Mouse (Mus musculus) testis, adult 2 months (tissue): Measurements from ENCODE around the gene Blm. TPM values are rescaled to one million over a fixed set of nuclear protein-coding genes. Genes with fewer than 3 reads are reported as not detected.

ENCODE experiments used
- H3K27ac ChIP-seq: fragments of 200-500 bp; 2 replicates; pipeline ENCODE4 v1.5.1; 2012; ENCODE audit warnings: low read depth, low read length; ENCODE audit not compliant: control insufficient read depth, insufficient read depth
- H3K27me3 ChIP-seq: fragments of 200-500 bp; 2 replicates; pipeline ENCODE4 v1.6.1; 2012; ENCODE audit warnings: mild to moderate bottlenecking, low read length, moderate library complexity; ENCODE audit not compliant: control insufficient read depth, insufficient read depth
- H3K36me3 ChIP-seq: fragments of 200-500 bp; 2 replicates; pipeline ENCODE4 v1.6.1; 2012; ENCODE audit warnings: mild to moderate bottlenecking, low read length; ENCODE audit not compliant: control insufficient read depth, insufficient read depth
- H3K4me1 ChIP-seq: fragments of 200-500 bp; 2 replicates; pipeline ENCODE4 v1.6.1; 2012; ENCODE audit warnings: low read length; ENCODE audit not compliant: control insufficient read depth, insufficient read depth
- H3K4me3 ChIP-seq: fragments of 200-500 bp; 2 replicates; pipeline ENCODE4 v1.5.1; 2012; ENCODE audit warnings: low read depth, mild to moderate bottlenecking, low read length, moderate library complexity, mixed read lengths; ENCODE audit not compliant: control insufficient read depth
- CTCF ChIP-seq: fragments of 200-500 bp; IDR thresholded peaks from 2 replicates; pipeline ENCODE4 v1.5.1; 2012; ENCODE audit warnings: low read depth, mild to moderate bottlenecking, inconsistent platforms, low read length, moderate library complexity; ENCODE audit not compliant: control insufficient read depth, insufficient read depth, insufficient replicate concordance
- POLR2A ChIP-seq: fragments of 200-500 bp; IDR thresholded peaks from 2 replicates; pipeline ENCODE4 v1.6.1; 2012; ENCODE audit warnings: low read depth, mild to moderate bottlenecking, inconsistent platforms, low read length, moderate library complexity; ENCODE audit not compliant: control insufficient read depth
- polyA plus RNA-seq: library from polyadenylated mRNA; depleted of rRNA; stranded (reverse); fragments of >200 nt; gene quantifications from 2 replicates; pipeline ENCODE4 v1.2.3, GENCODE M21; 2012

The Blm gene
- polyA plus RNA-seq, 1 experiment, result 7.0 TPM

DNA sequence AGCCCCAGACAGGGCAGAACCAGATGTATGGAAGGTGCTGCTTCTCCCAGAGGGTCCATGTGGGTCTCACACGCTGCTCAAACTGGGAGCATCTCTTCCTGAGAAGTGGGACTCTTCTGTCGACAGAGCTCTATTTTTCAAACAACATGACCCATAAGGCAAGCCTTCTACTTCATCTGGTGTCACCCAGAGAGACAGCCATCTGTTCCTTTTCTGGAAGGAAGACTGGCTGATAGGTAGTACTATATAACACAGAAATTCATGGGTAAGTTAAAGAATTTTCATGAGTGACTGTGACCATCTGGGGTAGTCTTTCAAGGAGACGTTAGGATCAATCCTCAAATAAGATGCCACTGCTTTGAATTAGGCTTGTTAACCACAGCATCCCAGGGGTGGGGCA is 38.2 kb upstream of the Blm start:
- Histone ChIP-seq H3K36me3 (no peaks in the 10 kb centered on the region), H3K4me1 (no peaks in the 10 kb centered on the region), H3K4me3 (no peak overlapping the region), H3K27me3 (no peaks in the 10 kb centered on the region), H3K27ac (no peak overlapping the region)
- TF ChIP-seq CTCF (no peak), POLR2A (no peak)

GRCm38 (mm10) chr7:80567982-80568381 is 33.1 kb upstream of the Blm start:
- H3K27ac ChIP-seq, result no peak overlapping the region
- H3K4me3 ChIP-seq, result no peak overlapping the region
- TF ChIP-seq CTCF (no peak), POLR2A (no peak)
- H3K4me1 ChIP-seq, result no peaks in the 10 kb centered on the region
- H3K27me3 ChIP-seq, result no peaks in the 10 kb centered on the region
- no peaks in the 10 kb centered on the region for H3K36me3 ChIP-seq

GRCm38 (mm10) chr7:80561931-80562330 is 27.0 kb upstream of the Blm start:
- H3K36me3 ChIP-seq, result no peaks in the 10 kb centered on the region
- TF ChIP-seq POLR2A (no peak), CTCF (no peak)
- H3K4me1 ChIP-seq, result no peaks in the 10 kb centered on the region
- H3K27ac ChIP-seq, result no peak overlapping the region
- H3K27me3 ChIP-seq, result no peaks in the 10 kb centered on the region
- no peak overlapping the region for H3K4me3 ChIP-seq

DNA sequence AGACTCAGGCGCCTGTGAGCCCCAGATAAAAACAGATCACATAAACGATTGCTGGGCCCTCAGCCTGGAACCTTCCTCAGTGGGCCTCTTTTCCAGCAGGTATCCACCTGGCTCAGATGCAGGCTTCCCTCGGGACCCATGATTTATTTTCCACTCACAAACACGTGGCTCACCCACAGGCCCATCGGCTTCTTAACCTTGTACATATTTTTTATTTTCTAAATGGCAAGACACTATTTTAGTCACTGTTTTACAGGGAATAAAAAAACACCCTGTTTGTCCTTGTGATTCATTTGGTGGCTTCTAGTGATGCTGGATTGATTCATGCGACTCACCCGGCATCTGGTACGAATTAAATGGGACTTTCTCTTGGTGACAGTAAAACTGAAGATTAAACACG is 26.4 kb upstream of the Blm start:
- Histone ChIP-seq H3K36me3 (no peaks in the 10 kb centered on the region), H3K4me1 (no peaks in the 10 kb centered on the region; the same call in 1 of the 2 replicates), H3K27ac (no peak overlapping the region), H3K27me3 (no peaks in the 10 kb centered on the region), H3K4me3 (no peak overlapping the region)
- no peak for TF ChIP-seq POLR2A
- no peak for TF ChIP-seq CTCF

DNA sequence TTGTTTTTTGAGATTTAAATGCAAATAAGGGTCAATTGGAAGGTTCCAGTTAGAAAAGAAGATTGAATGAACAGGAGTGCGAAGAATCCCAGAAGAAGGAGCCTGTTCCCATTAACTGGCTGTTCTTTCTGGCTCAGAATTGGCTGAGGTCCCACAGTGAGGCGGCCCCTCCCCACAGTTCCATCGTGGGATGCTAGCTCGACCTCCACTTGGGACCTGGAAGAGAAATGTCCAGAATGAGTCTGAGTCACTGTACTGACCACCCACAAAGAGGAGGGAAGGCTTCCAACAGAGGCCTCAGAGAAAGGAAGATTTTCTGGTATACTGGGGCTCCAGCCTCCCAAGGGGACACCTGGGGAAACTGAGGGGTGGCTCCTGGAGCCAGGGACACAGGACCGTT is 23.7 kb upstream of the Blm start:
- no peak overlapping the region for H3K27ac ChIP-seq
- H3K4me3 ChIP-seq, result no peak overlapping the region
- H3K4me1 ChIP-seq, result peaks cover 7% of the 10 kb centered on the region
- no peaks in the 10 kb centered on the region for H3K36me3 ChIP-seq
- no peaks in the 10 kb centered on the region for H3K27me3 ChIP-seq
- no peak for TF ChIP-seq POLR2A

GRCm38 (mm10) chr7:80558101-80558500 is 23.2 kb upstream of the Blm start:
- Histone ChIP-seq H3K36me3 (no peaks in the 10 kb centered on the region), H3K4me3 (no peak overlapping the region), H3K4me1 (peaks cover 7% of the 10 kb centered on the region), H3K27me3 (no peaks in the 10 kb centered on the region), H3K27ac (no peak overlapping the region)
- no peak for TF ChIP-seq POLR2A
- no peak; the same call in 1 of the 2 replicates for TF ChIP-seq CTCF

DNA sequence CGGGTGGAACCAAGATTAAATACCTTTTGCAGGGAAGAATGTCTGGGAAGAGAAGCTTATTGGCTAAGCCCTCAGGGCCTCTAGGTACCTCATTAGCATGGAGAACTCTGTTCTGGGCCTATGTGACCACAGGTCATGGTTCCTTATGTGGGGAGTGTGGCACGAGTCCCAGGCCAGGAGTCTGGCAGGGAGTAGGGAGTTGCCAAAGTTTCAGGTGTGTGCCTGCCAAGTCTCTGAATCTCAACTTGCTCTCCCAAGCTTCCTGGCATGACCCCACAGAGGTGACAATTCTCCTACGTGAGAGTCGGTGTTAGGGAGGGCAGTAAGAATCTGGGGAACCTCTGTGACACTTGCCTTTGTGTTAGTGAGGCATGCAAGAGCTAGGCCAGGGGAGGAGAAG is 22.2 kb upstream of the Blm start:
- Histone ChIP-seq H3K27me3 (no peaks in the 10 kb centered on the region), H3K36me3 (no peaks in the 10 kb centered on the region), H3K4me3 (no peak overlapping the region), H3K27ac (no peak overlapping the region; the same call in 1 of the 2 replicates), H3K4me1 (peaks cover 7% of the 10 kb centered on the region)
- TF ChIP-seq CTCF, result no peak
- no peak for TF ChIP-seq POLR2A

GRCm38 (mm10) chr7:80556166-80556565 is 21.2 kb upstream of the Blm start:
- TF ChIP-seq POLR2A, result no peak
- TF ChIP-seq CTCF, result no peak
- no peaks in the 10 kb centered on the region for H3K27me3 ChIP-seq
- no peak overlapping the region for H3K4me3 ChIP-seq
- no peak overlapping the region for H3K27ac ChIP-seq
- peaks cover 7% of the 10 kb centered on the region for H3K4me1 ChIP-seq
- no peaks in the 10 kb centered on the region for H3K36me3 ChIP-seq
